Mouse (Mus musculus) stomach, postnatal 0 days (tissue): ENCODE measurements around the gene Ndrg4. TPM values are rescaled to one million over a fixed set of nuclear protein-coding genes. Genes with fewer than 3 reads are reported as not detected.
A peak's percentile ranks its signal among the peaks of the same experiment; 100 is the strongest.

Source experiments
- ATAC-seq: fragments of 200-750 bp; cut with Nextera tagmentation; 2 replicates; pipeline ENCODE4 v1.8.0; 2017; ENCODE audit not compliant: low FRiP score, low TSS enrichment
- DNase-seq: peaks from one replicate; pipeline ENCODE4 v3.0.0-alpha.2; 2016; ENCODE audit warnings: low spot score
- H3K27ac ChIP-seq: fragments of 300-500 bp; sonication (generic); replicated peaks from 2 replicates; pipeline ENCODE4 v1.5.1; 2014; ENCODE audit warnings: mild to moderate bottlenecking, control low read depth
- H3K27me3 ChIP-seq: fragments of 300-500 bp; sonication (generic); 2 replicates; pipeline ENCODE4 v1.6.1; 2014; ENCODE audit warnings: low read length; ENCODE audit not compliant: control insufficient read depth, insufficient read depth
- H3K36me3 ChIP-seq: fragments of 300-500 bp; sonication (generic); 2 replicates; pipeline ENCODE4 v1.6.1; 2014; ENCODE audit warnings: low read length, mixed read lengths; ENCODE audit not compliant: control insufficient read depth, insufficient read depth
- H3K4me1 ChIP-seq: fragments of 300-500 bp; sonication (generic); replicated peaks from 2 replicates; pipeline ENCODE4 v1.6.1; 2014; ENCODE audit warnings: antibody characterized with exemption; ENCODE audit not compliant: control insufficient read depth, insufficient read depth
- H3K4me2 ChIP-seq: fragments of 300-500 bp; sonication (generic); replicated peaks from 2 replicates; pipeline ENCODE4 v1.6.1; 2014; ENCODE audit warnings: low read depth, mild to moderate bottlenecking, control low read depth, moderate library complexity
- H3K4me3 ChIP-seq: fragments of 300-500 bp; sonication (generic); 2 replicates; pipeline ENCODE4 v1.5.1; 2014; ENCODE audit warnings: low read depth, low read length, control low read depth
- H3K9ac ChIP-seq: fragments of 300-500 bp; sonication (generic); 2 replicates; pipeline ENCODE4 v1.6.1; 2014; ENCODE audit warnings: mild to moderate bottlenecking, low read length, control low read depth, mixed read lengths
- H3K9me3 ChIP-seq: fragments of 300-500 bp; sonication (generic); 2 replicates; pipeline ENCODE4 v1.6.1; 2016; ENCODE audit warnings: low read length; ENCODE audit not compliant: control insufficient read depth
- CTCF ChIP-seq: IDR thresholded peaks from 2 replicates; pipeline ENCODE4 v1.5.1; 2016; ENCODE audit warnings: antibody characterized with exemption, low read depth, mild to moderate bottlenecking, moderate library complexity
- EP300 ChIP-seq: optimal IDR thresholded peaks from 2 replicates; pipeline ENCODE3; 2016; ENCODE audit warnings: antibody characterized with exemption
- WGBS: fragments of 180-500 bp; shearing (Covaris S2); extraction: QIAGEN DNeasy Blood & Tissue Kit; methylation state at CpG from one replicate; pipeline ENCODE4 v1.1.7; 2014; 5-methylcytosine and 5-hydroxymethylcytosine counted together
- polyA plus RNA-seq: library from polyadenylated mRNA; unstranded; fragments of >200 nt; fragmentation: Nextera tagmentation; extraction: Ambion mirVana; gene quantifications from 2 replicates; pipeline ENCODE4 v1.2.1, GENCODE M21; 2015

Ndrg4 gene
- polyA plus RNA-seq, 1 experiment from 2014 or later = 17.1 TPM

DNA sequence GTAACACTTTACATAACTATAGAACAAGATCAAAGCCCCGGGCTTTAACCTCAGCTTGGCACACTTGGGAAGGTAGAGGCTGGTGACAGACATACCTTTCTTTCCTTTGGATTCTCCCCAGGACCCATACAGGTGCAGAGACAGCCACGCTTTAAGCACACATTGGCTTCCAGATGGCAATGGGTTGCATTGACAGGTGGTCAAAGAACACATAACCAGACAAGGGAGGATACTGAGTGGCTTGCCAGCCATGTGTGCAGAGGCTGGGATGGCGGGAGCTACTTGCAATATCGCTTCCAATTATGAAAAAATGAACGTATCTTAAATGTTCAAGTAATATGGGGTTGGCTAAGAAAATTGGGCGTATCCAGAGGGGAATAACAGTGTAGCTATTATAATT lies 4.9 kb upstream of the Ndrg4 start:
- H3K9ac ChIP-seq = no peak overlapping the region
- H3K27ac ChIP-seq = no peak overlapping the region
- 83% methylated on average over 6 of the region's 6 CpGs for WGBS
- no peaks in the 10 kb centered on the region for H3K27me3 ChIP-seq
- H3K9me3 ChIP-seq = no peaks in the 10 kb centered on the region
- no peaks in the 10 kb centered on the region for H3K4me1 ChIP-seq
- TF ChIP-seq EP300 = no peak
- no peak for TF ChIP-seq CTCF
- no peak for DNase-seq
- no peak overlapping the region for H3K4me2 ChIP-seq
- H3K4me3 ChIP-seq = no peak overlapping the region
- H3K36me3 ChIP-seq = no peaks in the 10 kb centered on the region
- ATAC-seq = no peak

DNA sequence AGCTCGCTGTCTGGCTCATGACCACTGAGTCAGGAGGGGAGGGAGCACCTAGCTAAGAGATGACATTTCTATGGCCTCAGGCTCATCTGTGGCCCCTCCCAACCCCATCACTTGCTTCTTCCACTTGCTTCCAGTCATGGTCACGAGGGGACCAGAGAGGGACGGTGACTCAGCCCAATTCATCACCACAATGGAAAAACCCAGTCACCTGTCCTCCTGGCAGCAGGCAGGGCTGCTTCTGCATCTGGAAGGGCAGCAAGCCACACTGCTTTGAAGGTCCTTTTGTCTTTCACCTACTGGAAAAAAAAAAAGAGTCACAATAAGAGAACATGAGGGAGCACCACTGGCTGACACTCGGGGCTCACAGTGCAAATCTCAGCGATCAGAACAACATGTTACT lies 4.0 kb upstream of the Ndrg4 start:
- TF ChIP-seq CTCF = no peak
- TF ChIP-seq EP300 = no peak
- H3K9me3 ChIP-seq = no peaks in the 10 kb centered on the region
- peaks cover 2% of the 10 kb centered on the region; the same call in 1 of the 2 replicates for H3K27me3 ChIP-seq
- no peak overlapping the region for H3K4me2 ChIP-seq
- 72% methylated on average over 5 of the region's 5 CpGs for WGBS
- no peak overlapping the region for H3K4me3 ChIP-seq
- no peak overlapping the region for H3K27ac ChIP-seq
- DNase-seq (no peak), ATAC-seq (no peak)
- H3K4me1 ChIP-seq = no peaks in the 10 kb centered on the region
- no peak overlapping the region for H3K9ac ChIP-seq
- no peaks in the 10 kb centered on the region for H3K36me3 ChIP-seq

- H3K9ac ChIP-seq = peak overlapping the region; percentile 45
- DNase-seq (peak; percentile 31), ATAC-seq (peak; percentile 43; the same call in 1 of the 2 replicates)
- no peaks in the 10 kb centered on the region for H3K4me1 ChIP-seq
- H3K27me3 ChIP-seq = peaks cover 6% of the 10 kb centered on the region; the same call in 1 of the 2 replicates
- no peaks in the 10 kb centered on the region for H3K36me3 ChIP-seq
- no peak for TF ChIP-seq EP300
- no peak for TF ChIP-seq CTCF
- 0% methylated on average over 37 of the region's 48 CpGs for WGBS
- H3K4me2 ChIP-seq = peak overlapping the region; percentile 98
- no peak overlapping the region for H3K27ac ChIP-seq
- H3K9me3 ChIP-seq = no peaks in the 10 kb centered on the region
- peak overlapping the region; percentile 48 for H3K4me3 ChIP-seq
Observed at GRCm38 (mm10) chr8:95677591-95678023, 827 bp downstream of the Ndrg4 start.

DNA sequence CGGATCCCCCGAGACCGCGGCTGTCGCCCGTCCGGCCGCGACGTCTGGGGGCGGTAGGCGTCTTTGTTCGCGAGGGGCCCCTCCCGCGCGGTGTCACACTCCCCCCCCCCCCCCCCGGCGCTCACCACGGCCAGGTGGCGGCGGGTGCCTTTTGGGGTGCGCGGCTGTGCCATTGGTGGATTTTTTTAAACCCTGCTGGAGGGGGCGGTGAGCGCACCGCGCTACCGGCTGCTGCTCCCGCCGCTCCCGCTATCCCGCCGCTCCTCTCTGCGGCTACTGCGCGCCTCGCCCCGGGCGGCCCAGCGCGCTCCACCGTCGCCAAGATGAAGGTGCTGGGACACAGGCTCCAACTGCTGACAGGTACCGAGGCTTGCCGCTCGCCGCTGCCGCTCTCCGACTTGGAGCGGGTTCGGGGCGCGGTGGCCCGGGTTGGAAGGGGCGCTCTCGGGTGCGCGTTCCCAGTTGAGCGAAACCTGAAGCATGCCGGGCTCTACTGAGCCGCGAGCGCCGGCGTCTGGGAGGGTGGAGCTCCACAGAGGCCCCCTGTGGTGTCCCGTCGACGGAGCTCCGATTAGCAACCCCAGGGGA lies 1.3 kb downstream of the Ndrg4 start:
- Histone ChIP-seq H3K27me3 (peaks cover 6% of the 10 kb centered on the region; the same call in 1 of the 2 replicates), H3K9ac (peak overlapping the region; percentile 45)

GRCm38 (mm10) chr8:95688073-95688672 lies 11.4 kb downstream of the Ndrg4 start:
- no peak for TF ChIP-seq EP300
- TF ChIP-seq CTCF = no peak
- Histone ChIP-seq H3K4me2 (no peak overlapping the region), H3K27ac (no peak overlapping the region), H3K9me3 (no peaks in the 10 kb centered on the region), H3K36me3 (no peaks in the 10 kb centered on the region), H3K27me3 (no peaks in the 10 kb centered on the region), H3K9ac (no peak overlapping the region), H3K4me3 (no peak overlapping the region), H3K4me1 (no peaks in the 10 kb centered on the region)
- ATAC-seq (no peak), DNase-seq (no peak)
- WGBS = 60% methylated on average over 10 of the region's 10 CpGs

More for the DNA sequence above, 1.3 kb downstream of the Ndrg4 start:
- ATAC-seq = peak; percentile 50; the same call in 1 of the 2 replicates
- no peak for TF ChIP-seq EP300
- no peak for TF ChIP-seq CTCF
- H3K27ac ChIP-seq = no peak overlapping the region
- peak overlapping the region; percentile 48 for H3K4me3 ChIP-seq
- peak overlapping the region; percentile 98 for H3K4me2 ChIP-seq
- no peaks in the 10 kb centered on the region for H3K9me3 ChIP-seq
- H3K4me1 ChIP-seq = no peaks in the 10 kb centered on the region
- peak; percentile 26 for DNase-seq
- 1% methylated on average over 54 of the region's 70 CpGs for WGBS
- no peaks in the 10 kb centered on the region for H3K36me3 ChIP-seq

GRCm38 (mm10) chr8:95690929-95691541 lies 14.3 kb downstream of the Ndrg4 start:
- WGBS = 71% methylated on average over 13 of the region's 13 CpGs
- TF ChIP-seq EP300 = no peak
- no peak for TF ChIP-seq CTCF
- no peak for DNase-seq
- Histone ChIP-seq H3K4me2 (no peak overlapping the region), H3K4me3 (no peak overlapping the region), H3K9me3 (no peaks in the 10 kb centered on the region), H3K4me1 (no peaks in the 10 kb centered on the region), H3K27me3 (no peaks in the 10 kb centered on the region), H3K27ac (no peak overlapping the region), H3K36me3 (no peaks in the 10 kb centered on the region), H3K9ac (no peak overlapping the region)
- no peak for ATAC-seq
